Mouse (Mus musculus) G1E (cell line): Measurements from ENCODE around the gene Scn8a.

ENCODE experiments used
- CTCF ChIP-seq: IDR thresholded peaks from 2 replicates; pipeline ENCODE4 v1.5.1; 2012; ENCODE audit warnings: low read depth, low read length, inconsistent platforms, mixed read lengths
- GATA1 ChIP-seq: IDR thresholded peaks from 2 replicates; pipeline ENCODE4 v1.6.1; 2012; ENCODE audit warnings: borderline replicate concordance, low read length, inconsistent platforms, mixed read lengths
- GATA2 ChIP-seq: IDR thresholded peaks from 2 replicates; pipeline ENCODE4 v1.6.1; 2012; ENCODE audit warnings: low read depth, low read length, inconsistent platforms, borderline replicate concordance
- TAL1 ChIP-seq: conservative IDR thresholded peaks from 2 replicates; pipeline ENCODE4 v1.6.1; 2012; ENCODE audit warnings: low read depth, low read length, inconsistent platforms, mixed read lengths

- no peak for TF ChIP-seq CTCF
- no peak for TF ChIP-seq GATA1
- TF ChIP-seq TAL1, result no peak
- TF ChIP-seq GATA2, result no peak
Observed at GRCm38 (mm10) chr15:101052560-101053501, 183.2 kb downstream of the Scn8a start.
